Mouse (Mus musculus): ENCODE results near the gene Vrk1.

Vrk1 gene

GRCm38 (mm10) chr12:106001775-106002174, 8.3 kb upstream of the Vrk1 start:
- no peak for DNase-seq (ENCODE audit: low spot score in 2 of 2)

- no peak for DNase-seq (ENCODE audit: low spot score in 2 of 2)
These were observed 5.3 kb upstream of the Vrk1 start for GRCm38 (mm10) chr12:106004719-106005118.

- DNase-seq (ENCODE audit: low spot score in 2 of 2) = no peak
These were observed 3.8 kb upstream of the Vrk1 start for GRCm38 (mm10) chr12:106006218-106006617.

- DNase-seq (ENCODE audit: low spot score in 2 of 2) = peak; percentile 57 to 64
These were observed 1.5 kb upstream of the Vrk1 start for GRCm38 (mm10) chr12:106008348-106009050.

GRCm38 (mm10) chr12:106009122-106009870, 732 bp upstream of the Vrk1 start:
- no peak for DNase-seq (ENCODE audit: low spot score in 2 of 2)

- no peak for DNase-seq (ENCODE audit: low spot score in 2 of 2)
These were observed 2.1 kb downstream of the Vrk1 start for GRCm38 (mm10) chr12:106012161-106012560.

- DNase-seq (ENCODE audit: low spot score in 2 of 2) = no peak
These were observed 6.4 kb downstream of the Vrk1 start for GRCm38 (mm10) chr12:106016265-106017012.

- no peak for DNase-seq (ENCODE audit: low spot score in 2 of 2)
These were observed 10.0 kb downstream of the Vrk1 start for GRCm38 (mm10) chr12:106020063-106020462.

GRCm38 (mm10) chr12:106023652-106024051, 13.6 kb downstream of the Vrk1 start:
- no peak for DNase-seq (ENCODE audit: low spot score in 2 of 2)

- DNase-seq (ENCODE audit: low spot score in 2 of 2) = no peak
These were observed 15.4 kb downstream of the Vrk1 start for GRCm38 (mm10) chr12:106025416-106025815.

- DNase-seq (ENCODE audit: low spot score in 2 of 2) = no peak
These were observed 16.5 kb downstream of the Vrk1 start for GRCm38 (mm10) chr12:106026385-106027134.

- DNase-seq (ENCODE audit: low spot score in 2 of 2) = no peak
These were observed 17.3 kb downstream of the Vrk1 start for GRCm38 (mm10) chr12:106027372-106027771.

- no peak for DNase-seq (ENCODE audit: low spot score in 2 of 2)
These were observed 19.6 kb downstream of the Vrk1 start for GRCm38 (mm10) chr12:106029582-106029981.

GRCm38 (mm10) chr12:106030146-106030745, 20.2 kb downstream of the Vrk1 start:
- no peak for DNase-seq (ENCODE audit: low spot score in 2 of 2)

GRCm38 (mm10) chr12:106030796-106031195, 20.8 kb downstream of the Vrk1 start:
- no peak for DNase-seq (ENCODE audit: low spot score in 2 of 2)

GRCm38 (mm10) chr12:106031916-106032315, 21.9 kb downstream of the Vrk1 start:
- DNase-seq (ENCODE audit: low spot score in 2 of 2) = no peak

- DNase-seq (ENCODE audit: low spot score in 2 of 2) = no peak
These were observed 22.3 kb downstream of the Vrk1 start for GRCm38 (mm10) chr12:106032361-106032760.

GRCm38 (mm10) chr12:106034267-106034666, 24.2 kb downstream of the Vrk1 start:
- no peak for DNase-seq (ENCODE audit: low spot score in 2 of 2)

GRCm38 (mm10) chr12:106034761-106035160, 24.7 kb downstream of the Vrk1 start:
- DNase-seq (ENCODE audit: low spot score in 2 of 2) = no peak

GRCm38 (mm10) chr12:106040259-106040658, 30.2 kb downstream of the Vrk1 start:
- DNase-seq (ENCODE audit: low spot score in 2 of 2) = no peak

- DNase-seq (ENCODE audit: low spot score in 2 of 2) = no peak
These were observed 36.2 kb downstream of the Vrk1 start for GRCm38 (mm10) chr12:106046143-106046795.
